Mouse (Mus musculus) liver, adult 2 months (tissue): ENCODE measurements around the gene Cwh43. TPM values are rescaled to one million over a fixed set of nuclear protein-coding genes. Genes with fewer than 3 reads are reported as not detected.

Source experiments
- DNase-seq: peaks from one replicate; pipeline ENCODE4 v3.0.0-alpha.2; 2011; ENCODE audit warnings: low read depth, low spot score; ENCODE audit errors: extremely low read depth
- H3K27ac ChIP-seq: fragments of 200-500 bp; replicated peaks from 2 replicates; pipeline ENCODE4 v1.5.1; 2012; ENCODE audit warnings: low read depth, mild to moderate bottlenecking, control low read depth, inconsistent platforms, low read length; ENCODE audit not compliant: insufficient read depth
- H3K27me3 ChIP-seq: fragments of 200-500 bp; 2 replicates; pipeline ENCODE4 v1.6.1; 2012; ENCODE audit warnings: mild to moderate bottlenecking, moderate library complexity, low read length, inconsistent platforms; ENCODE audit not compliant: control insufficient read depth, insufficient read depth
- H3K36me3 ChIP-seq: fragments of 200-500 bp; 2 replicates; pipeline ENCODE4 v1.6.1; 2012; ENCODE audit warnings: low read length, inconsistent platforms; ENCODE audit not compliant: control insufficient read depth, insufficient read depth
- H3K4me1 ChIP-seq: fragments of 200-500 bp; 2 replicates; pipeline ENCODE4 v1.6.1; 2011; ENCODE audit warnings: low read length; ENCODE audit not compliant: control insufficient read depth, insufficient read depth
- H3K4me3 ChIP-seq: fragments of 200-500 bp; 2 replicates; pipeline ENCODE4 v1.5.1; 2011; ENCODE audit warnings: low read depth, mild to moderate bottlenecking, control low read depth, low read length, moderate library complexity; ENCODE audit not compliant: insufficient read depth
- H3K79me2 ChIP-seq: fragments of 200-500 bp; 2 replicates; pipeline ENCODE4 v1.6.1; 2012; ENCODE audit warnings: inconsistent platforms, mild to moderate bottlenecking, low read length, moderate library complexity; ENCODE audit not compliant: control insufficient read depth, insufficient read depth
- H3K9ac ChIP-seq: fragments of 200-500 bp; 2 replicates; pipeline ENCODE4 v1.6.1; 2012; ENCODE audit warnings: low read depth, mild to moderate bottlenecking, control low read depth, inconsistent platforms, low read length
- CTCF ChIP-seq: fragments of 200-500 bp; IDR thresholded peaks from 2 replicates; pipeline ENCODE4 v1.5.1; 2011; ENCODE audit warnings: low read depth, low read length, control low read depth
- POLR2A ChIP-seq: fragments of 200-500 bp; IDR thresholded peaks from 2 replicates; pipeline ENCODE4 v1.6.1; 2011; ENCODE audit warnings: low read length, control low read depth; ENCODE audit not compliant: insufficient read depth; ENCODE audit errors: extremely low read depth
- WGBS: fragments of 180-500 bp; shearing (Covaris S2); methylation state at CpG from one replicate; pipeline ENCODE4 v1.1.7; 2018; 5-methylcytosine and 5-hydroxymethylcytosine counted together
- polyA plus RNA-seq: library from polyadenylated mRNA; depleted of rRNA; stranded (reverse); fragments of >200 nt; gene quantifications from 2 replicates; pipeline ENCODE4 v1.2.3, GENCODE M21; 2012; rRNA removed
- total RNA-seq: library from RNA; depleted of rRNA; stranded (reverse); fragments of >200 nt; gene quantifications from 2 replicates; pipeline ENCODE4 v1.2.3, GENCODE M21; 2014; rRNA removed

Gene Cwh43
- total RNA-seq (not detected in 2 replicates), polyA plus RNA-seq (not detected in 2 replicates)

DNA sequence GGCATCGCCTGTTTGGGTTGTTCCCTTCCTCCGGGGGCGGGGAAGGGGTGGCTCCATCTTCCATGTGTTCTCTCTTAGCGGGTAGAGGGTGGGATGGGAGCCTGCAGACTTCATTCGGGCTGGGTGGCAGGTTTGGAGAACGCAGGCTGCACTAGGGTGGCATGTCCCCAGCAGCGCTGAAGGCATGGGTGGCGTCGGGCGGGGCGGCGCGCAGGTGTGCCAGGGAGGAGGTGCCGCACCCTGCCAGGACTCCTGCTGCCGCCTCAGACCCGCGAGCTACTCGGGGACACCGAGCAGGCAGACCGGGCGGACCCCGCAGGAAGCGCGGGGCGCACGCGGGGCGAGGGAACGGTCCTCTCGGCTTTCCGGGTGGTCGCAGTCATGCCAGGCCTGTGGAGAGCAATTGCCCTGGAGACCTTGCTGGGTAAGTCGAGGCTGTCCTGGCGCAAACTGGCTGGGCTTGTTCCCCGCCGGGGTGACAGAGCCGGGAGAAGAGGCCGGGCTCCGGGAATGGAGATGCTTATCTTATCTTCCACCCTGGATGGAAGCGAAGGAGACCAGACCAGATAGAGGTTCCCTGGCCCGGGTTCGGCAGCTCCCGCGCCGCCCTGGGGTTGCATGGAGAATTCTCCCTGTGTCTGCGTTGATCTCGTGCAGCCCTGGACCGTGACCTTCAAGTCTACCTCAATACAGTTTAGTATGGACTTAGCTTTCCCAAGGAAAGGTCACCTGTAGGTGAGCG is at the start of gene Cwh43:
Cwh43 (plus strand) TSS at position 95 of the 742 bp plus-strand sequence.
- no peak within 1 kb of the TSS for H3K4me3 ChIP-seq
- 4% methylated on average over 49 of the region's 49 CpGs for WGBS

DNA sequence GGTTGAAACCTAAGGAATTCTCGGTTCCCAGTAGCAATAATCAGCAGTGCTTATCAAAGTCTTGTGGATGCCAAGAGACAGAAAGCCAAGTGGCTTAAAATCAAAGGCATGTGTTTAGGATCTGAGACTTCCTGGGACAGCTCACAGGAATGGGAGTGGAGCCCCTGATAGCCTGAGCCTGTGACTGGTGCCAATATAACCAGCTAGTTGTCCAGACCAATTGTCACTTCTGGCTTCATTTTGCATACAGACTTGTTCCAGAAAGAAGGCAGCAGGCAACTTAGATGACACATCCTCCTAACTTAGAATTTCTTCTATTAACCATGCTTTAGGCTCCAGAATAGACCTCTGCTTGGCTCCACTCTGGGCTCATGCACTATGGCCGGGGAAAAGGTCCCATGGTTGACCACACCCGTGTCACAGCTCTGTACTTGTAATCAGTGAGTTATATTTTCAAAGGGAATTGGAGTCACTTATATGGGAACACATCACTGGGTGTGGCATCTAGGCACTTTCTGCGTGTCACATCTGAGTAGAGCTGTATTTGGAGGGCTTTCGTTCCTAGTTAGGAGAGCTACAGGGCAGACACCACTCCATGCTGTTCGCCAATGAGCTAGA is 46.6 kb upstream of the Cwh43 start:
- H3K79me2 ChIP-seq: no peaks in the 10 kb centered on the region
- H3K4me1 ChIP-seq: peaks cover 6% of the 10 kb centered on the region; the same call in 1 of the 2 replicates
- 75% methylated on average over 6 of the region's 6 CpGs for WGBS
- no peak overlapping the region for H3K4me3 ChIP-seq
- no peak overlapping the region; the same call in 1 of the 2 replicates for H3K27ac ChIP-seq
- no peak for DNase-seq
- TF ChIP-seq CTCF (no peak), POLR2A (no peak)
- no peaks in the 10 kb centered on the region for H3K27me3 ChIP-seq
- no peaks in the 10 kb centered on the region for H3K36me3 ChIP-seq
- H3K9ac ChIP-seq: no peak overlapping the region

More for the DNA sequence above, at the start of gene Cwh43:
- DNase-seq: no peak
- TF ChIP-seq CTCF (no peak), POLR2A (no peak)
- no peaks in the 10 kb centered on the region for H3K4me1 ChIP-seq
- no peaks in the 10 kb centered on the region for H3K36me3 ChIP-seq
- peaks cover 9% of the 10 kb centered on the region for H3K27me3 ChIP-seq
- no peak within 1 kb of the TSS for H3K27ac ChIP-seq
- no peak within 1 kb of the TSS for H3K9ac ChIP-seq
- no peaks in the 10 kb centered on the region for H3K79me2 ChIP-seq

- H3K27ac ChIP-seq: peak overlapping the region; percentile 35; the same call in 1 of the 2 replicates
- 38% methylated on average over 12 of the region's 12 CpGs for WGBS
- no peaks in the 10 kb centered on the region for H3K36me3 ChIP-seq
- no peak overlapping the region for H3K9ac ChIP-seq
- H3K4me1 ChIP-seq: peaks cover 6% of the 10 kb centered on the region; the same call in 1 of the 2 replicates
- H3K79me2 ChIP-seq: no peaks in the 10 kb centered on the region
- H3K4me3 ChIP-seq: no peak overlapping the region
- TF ChIP-seq POLR2A: no peak
- TF ChIP-seq CTCF: no peak
- H3K27me3 ChIP-seq: no peaks in the 10 kb centered on the region
- peak; percentile 85 for DNase-seq
Observed at GRCm38 (mm10) chr5:73359752-73360141, 46.1 kb upstream of the Cwh43 start.

- TF ChIP-seq CTCF: no peak
- TF ChIP-seq POLR2A: no peak
- Histone ChIP-seq H3K27me3 (no peaks in the 10 kb centered on the region), H3K4me1 (peaks cover 6% of the 10 kb centered on the region; the same call in 1 of the 2 replicates), H3K4me3 (no peak overlapping the region), H3K27ac (peak overlapping the region; percentile 3; the same call in 1 of the 2 replicates), H3K9ac (no peak overlapping the region), H3K79me2 (no peaks in the 10 kb centered on the region), H3K36me3 (no peaks in the 10 kb centered on the region)
- WGBS: 19% methylated on average over 12 of the region's 12 CpGs
- DNase-seq: peak; percentile 76
Observed at GRCm38 (mm10) chr5:73360240-73360639, 45.6 kb upstream of the Cwh43 start.

- no peak overlapping the region for H3K9ac ChIP-seq
- peaks cover 6% of the 10 kb centered on the region; the same call in 1 of the 2 replicates for H3K4me1 ChIP-seq
- H3K36me3 ChIP-seq: no peaks in the 10 kb centered on the region
- no peak for DNase-seq
- no peak overlapping the region for H3K27ac ChIP-seq
- H3K4me3 ChIP-seq: no peak overlapping the region
- WGBS: 88% methylated on average over 7 of the region's 7 CpGs
- H3K27me3 ChIP-seq: no peaks in the 10 kb centered on the region
- H3K79me2 ChIP-seq: no peaks in the 10 kb centered on the region
- TF ChIP-seq CTCF: no peak
Observed at GRCm38 (mm10) chr5:73362338-73362737, 43.5 kb upstream of the Cwh43 start.

DNA sequence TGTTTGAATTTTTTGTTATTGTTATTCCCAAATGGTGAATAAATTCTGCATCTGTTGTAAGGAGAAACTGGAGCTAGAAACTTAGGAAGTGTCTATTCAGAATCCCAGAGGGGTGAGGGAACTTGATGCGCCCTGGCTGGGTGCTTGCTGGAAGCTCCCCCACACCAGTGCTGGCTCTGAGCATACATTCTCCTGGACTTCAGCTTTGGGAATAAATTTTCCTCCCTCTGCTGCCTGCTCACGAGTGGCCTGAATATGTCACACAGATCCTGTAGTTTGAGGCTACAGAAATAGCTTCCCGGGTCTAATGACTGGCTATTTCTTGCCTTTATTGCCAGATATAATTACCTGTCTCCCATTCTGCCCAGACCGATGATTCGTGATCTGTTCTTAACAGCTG is 43.1 kb upstream of the Cwh43 start:
- Histone ChIP-seq H3K9ac (no peak overlapping the region), H3K27me3 (no peaks in the 10 kb centered on the region), H3K4me3 (no peak overlapping the region), H3K79me2 (no peaks in the 10 kb centered on the region), H3K27ac (no peak overlapping the region), H3K4me1 (peaks cover 6% of the 10 kb centered on the region; the same call in 1 of the 2 replicates), H3K36me3 (no peaks in the 10 kb centered on the region)
- TF ChIP-seq CTCF: no peak
- WGBS: 90% methylated on average over 5 of the region's 5 CpGs
- DNase-seq: no peak
